Mouse (Mus musculus): Measurements from ENCODE around the gene Ccdc13.
A peak's percentile ranks its signal among the peaks of the same experiment; 100 is the strongest.

GRCm38 (mm10) chr9:121846526-121847118 lies 7.4 kb upstream of the Ccdc13 start:
- TF ChIP-seq CTCF (IDR thresholded peaks at IDR 0.05; ENCODE audit: low read depth), result peak; percentile 74
- no peak for TF ChIP-seq EP300 (IDR thresholded peaks at IDR 0.05; ENCODE audit: low read depth)
